Mouse (Mus musculus) ZHBTc4 (cell line): ENCODE data around the gene Scarb1.

Source experiments
- DNase-seq: peaks from one replicate; pipeline ENCODE4 v3.0.0-alpha.2; 2011; ENCODE audit warnings: low read depth, low spot score

The Scarb1 gene

GRCm38 (mm10) chr5:125271531-125272203 lies 69.2 kb downstream of the Scarb1 start:
- peak; percentile 92 for DNase-seq

GRCm38 (mm10) chr5:125270587-125271130 lies 70.2 kb downstream of the Scarb1 start:
- DNase-seq: peak; percentile 88

GRCm38 (mm10) chr5:125269836-125270235 lies 71.1 kb downstream of the Scarb1 start:
- DNase-seq: peak; percentile 64

- DNase-seq: no peak
These were observed 71.5 kb downstream of the Scarb1 start for GRCm38 (mm10) chr5:125269399-125269798.

- DNase-seq: peak; percentile 75
These were observed 72.7 kb downstream of the Scarb1 start for GRCm38 (mm10) chr5:125268033-125268765.

GRCm38 (mm10) chr5:125267150-125267961 lies 73.5 kb downstream of the Scarb1 start:
- no peak for DNase-seq

GRCm38 (mm10) chr5:125266128-125266527 lies 74.8 kb downstream of the Scarb1 start:
- DNase-seq: no peak

GRCm38 (mm10) chr5:125264700-125265099 lies 76.2 kb downstream of the Scarb1 start:
- DNase-seq: no peak

DNA sequence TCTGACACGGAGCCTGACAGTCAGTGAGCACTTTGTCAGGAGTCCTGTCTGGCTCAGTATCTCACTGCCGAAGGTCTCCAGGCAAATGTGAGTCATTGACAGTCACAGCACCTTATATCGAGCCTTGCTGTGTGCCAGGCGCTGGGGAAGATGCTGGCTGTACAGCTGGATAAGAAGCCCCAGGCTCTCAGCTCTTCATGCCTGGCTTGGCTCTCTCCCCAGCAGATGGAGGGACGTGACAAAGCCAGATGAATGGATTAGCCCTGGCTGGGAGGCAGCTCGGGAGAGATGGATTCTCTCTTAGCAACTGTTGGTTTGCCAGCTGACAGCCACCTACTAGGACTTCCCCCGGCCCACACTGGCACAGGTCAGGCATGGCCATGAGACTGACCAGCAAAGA lies 78.3 kb downstream of the Scarb1 start:
- DNase-seq: no peak

GRCm38 (mm10) chr5:125253917-125254316 lies 87.0 kb downstream of the Scarb1 start:
- no peak for DNase-seq

DNA sequence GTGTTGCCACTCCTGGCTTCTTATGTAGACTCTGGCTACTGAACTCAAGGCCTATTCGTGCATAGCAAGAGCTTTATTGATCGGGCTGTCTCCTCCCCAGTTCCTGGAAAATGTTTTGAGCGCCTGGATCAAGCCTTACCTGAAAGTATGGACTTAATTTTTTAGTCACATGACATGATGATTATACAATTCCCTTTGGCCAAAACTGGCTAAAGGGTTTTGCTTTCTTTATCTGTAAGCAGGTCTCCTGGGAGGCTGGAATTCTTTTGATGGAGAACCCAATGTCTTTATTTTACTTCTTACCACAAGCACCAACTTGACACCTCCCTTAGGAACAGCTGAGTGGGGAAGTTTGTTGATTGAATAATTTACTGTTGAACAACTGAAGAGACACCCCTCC lies 87.4 kb downstream of the Scarb1 start:
- DNase-seq: no peak

DNA sequence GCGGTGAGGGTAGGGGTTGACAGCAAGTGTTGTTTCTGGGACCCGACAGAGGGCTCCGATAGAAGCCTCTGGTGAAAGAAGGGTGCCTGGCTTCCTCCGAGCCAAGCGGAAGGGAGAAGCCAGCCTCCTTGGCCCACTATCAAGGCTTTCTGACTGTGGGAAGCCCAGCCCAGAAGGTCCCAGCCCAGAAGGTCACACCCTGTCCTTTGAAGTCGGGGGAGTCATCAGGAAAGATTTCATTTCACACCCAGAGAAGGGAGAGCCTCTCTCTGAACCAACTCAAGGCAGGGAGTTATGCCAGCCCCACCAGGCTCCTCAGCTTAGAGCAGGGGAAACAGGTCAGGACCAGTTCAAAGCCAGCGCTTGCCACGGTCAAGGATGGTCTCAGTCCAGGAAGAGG lies 88.2 kb downstream of the Scarb1 start:
- DNase-seq: peak; percentile 82

DNA sequence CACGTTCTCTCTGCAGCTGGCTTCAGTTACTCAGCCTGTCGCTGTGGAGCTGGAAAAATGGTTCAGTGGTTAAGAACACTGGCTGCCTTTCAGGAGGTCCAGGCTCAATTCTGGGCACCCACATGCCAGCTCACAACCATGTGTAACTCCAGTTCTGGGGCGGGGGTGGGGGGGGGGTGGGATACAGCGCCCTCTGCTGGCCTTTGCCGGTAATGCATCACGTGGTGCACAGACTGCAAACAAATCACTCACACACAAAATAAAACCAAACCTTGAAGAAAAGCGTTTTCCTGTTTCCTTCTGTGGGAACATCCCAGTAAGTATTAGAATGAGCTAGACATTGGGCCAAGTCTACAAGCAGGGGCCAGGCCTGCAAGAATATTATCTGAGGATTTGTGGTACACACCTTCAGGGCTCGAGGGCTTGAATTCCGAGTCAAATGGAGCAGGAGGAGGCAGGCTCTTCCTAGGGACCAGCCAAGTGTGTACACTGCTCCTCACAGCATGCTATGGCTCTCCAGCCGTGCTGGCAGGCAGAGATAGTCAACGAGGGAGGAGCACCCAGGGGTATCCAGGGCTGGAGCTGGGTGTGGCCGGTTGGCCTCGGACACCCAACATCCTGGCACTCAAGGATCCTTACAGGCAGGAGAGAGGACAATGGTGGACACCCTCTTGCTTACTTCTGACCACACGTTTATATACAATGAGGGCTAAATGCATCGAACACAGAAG lies 88.8 kb downstream of the Scarb1 start:
- peak; percentile 65 for DNase-seq

GRCm38 (mm10) chr5:125249187-125249586 lies 91.7 kb downstream of the Scarb1 start:
- DNase-seq: no peak

DNA sequence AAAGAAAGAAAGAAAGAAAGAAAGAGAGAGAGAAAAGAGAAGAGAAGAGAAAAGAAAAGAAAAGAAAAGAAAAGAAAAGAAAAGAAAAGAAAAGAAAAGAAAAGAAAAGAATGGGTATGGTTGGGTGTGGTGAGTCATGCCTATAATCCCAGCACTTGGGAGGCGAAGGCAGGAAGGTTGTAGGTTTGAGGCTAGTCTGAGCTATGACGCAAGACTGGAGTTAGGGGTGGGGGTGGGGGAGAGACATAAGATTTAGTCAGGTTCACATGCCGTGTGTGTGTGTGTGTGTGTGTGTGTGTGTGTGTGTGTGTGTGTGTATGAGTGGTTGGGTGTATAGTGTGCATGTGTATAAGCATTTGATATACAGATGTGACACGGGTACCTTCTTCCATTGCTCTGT lies 94.2 kb downstream of the Scarb1 start:
- DNase-seq: no peak

DNA sequence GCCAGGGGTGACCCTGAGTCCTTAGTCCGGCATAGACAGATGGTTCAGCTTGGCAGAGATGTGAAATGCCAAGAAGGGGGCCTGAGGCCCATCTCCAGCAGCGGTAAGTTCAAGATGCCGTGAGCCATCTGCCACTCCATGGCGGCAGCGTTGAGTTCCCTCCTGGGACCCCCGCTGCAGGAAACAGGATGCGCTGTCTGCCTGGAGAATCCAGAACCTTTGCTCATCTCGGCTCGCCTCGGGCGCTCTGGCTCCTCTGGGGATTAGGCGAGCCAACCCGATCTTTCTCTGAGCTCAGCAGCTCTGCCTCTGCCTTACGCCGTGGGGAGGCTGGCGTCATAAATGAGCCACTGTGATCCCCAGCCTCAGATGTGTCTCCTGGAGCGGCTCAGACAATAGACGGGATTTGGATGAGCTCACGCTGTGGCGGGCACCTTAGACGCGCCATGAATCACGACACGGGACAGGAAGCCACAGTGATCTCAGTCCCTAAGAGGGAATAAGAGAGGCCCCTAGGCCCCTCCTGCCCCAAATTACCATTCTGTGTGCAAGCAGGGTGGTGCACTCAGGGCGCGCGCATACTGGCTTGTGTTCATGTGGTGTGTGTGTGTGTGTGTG lies 95.3 kb downstream of the Scarb1 start:
- peak; percentile 84 for DNase-seq

DNA sequence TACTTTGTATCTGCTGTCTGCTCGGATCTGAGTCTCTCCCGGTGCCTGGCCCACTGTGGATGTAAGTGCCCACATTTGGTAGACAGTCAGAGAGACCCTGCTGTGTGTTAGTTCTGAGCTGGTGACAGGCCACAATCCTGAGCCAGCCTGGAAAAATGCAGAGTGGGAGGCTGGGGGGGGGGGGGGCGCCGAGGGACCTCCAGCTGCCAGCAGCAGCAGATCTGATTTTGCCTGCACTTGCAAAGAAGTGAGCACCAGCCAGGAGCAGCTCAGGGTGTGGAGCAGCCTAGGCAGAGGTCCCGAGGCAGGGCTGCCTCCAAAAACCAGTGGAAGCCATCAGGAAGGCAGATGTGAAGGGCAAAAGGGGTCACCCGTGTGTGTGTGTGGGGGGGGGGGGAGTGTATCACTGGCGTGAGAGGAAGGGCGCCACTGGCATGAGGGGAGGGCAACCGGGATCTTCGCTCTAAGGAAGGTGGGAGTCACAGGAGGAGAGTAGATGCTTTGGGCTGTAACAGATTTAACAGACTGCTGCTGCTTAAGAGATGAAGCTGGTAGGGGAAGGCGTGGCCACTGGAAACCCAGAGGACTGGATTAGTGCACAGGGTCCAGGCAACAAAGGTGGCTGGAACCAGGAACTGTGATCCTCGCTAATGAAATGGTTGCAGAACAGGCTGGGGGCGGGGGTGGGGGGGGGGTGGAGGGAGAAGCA lies 95.9 kb downstream of the Scarb1 start:
- DNase-seq: peak; percentile 41

GRCm38 (mm10) chr5:125243928-125244327 lies 97.0 kb downstream of the Scarb1 start:
- DNase-seq: no peak

- no peak for DNase-seq
These were observed 98.8 kb downstream of the Scarb1 start for GRCm38 (mm10) chr5:125242111-125242510.

DNA sequence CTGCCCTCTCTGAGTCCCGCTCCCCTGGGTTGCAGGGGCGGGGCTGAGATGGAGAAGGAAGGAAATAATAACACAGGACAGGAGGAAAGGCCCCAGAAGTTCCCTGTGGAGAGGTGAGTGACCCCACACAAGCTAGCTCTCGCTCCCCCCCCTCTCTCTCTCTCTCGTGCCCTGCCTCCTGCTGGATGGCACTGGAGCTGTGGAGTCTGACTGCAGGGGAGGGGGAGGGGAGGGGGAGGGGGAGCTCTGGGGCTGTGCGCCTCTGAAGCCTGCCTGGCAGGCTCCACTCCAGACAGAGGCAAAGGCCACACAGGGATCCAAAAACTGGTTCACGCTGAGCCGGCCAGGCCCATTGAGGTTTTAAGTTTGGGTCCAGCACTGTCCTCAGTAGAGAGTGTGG lies 99.3 kb downstream of the Scarb1 start:
- peak; percentile 59 for DNase-seq
